Mouse (Mus musculus) lung, postnatal 25 days (tissue): Measurements from ENCODE around the gene Bub1.
A peak's percentile ranks its signal among the peaks of the same experiment; 100 is the strongest.

Experiments used
- DNase-seq: peaks from one replicate; pipeline ENCODE4 v3.0.0; 2022; ENCODE audit warnings: low spot score

The Bub1 gene

DNA sequence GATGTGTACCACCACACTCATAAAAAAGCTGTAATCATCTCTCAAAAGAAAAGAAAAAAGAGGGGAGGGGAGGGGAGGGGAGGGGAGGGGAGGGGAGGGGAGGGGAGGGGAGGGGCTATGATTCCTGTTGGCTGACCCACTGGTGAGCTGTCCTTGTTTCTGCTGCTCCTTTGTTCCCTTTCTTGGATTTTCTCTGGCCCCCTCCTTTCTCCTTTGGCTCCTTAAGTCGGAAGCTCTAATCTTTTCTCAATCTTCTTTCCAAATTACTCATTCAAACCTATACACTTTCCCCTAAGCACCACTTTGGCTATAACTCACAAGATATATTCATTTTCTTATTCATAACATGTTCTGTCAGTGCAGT, 57.1 kb downstream of the Bub1 start:
- DNase-seq = no peak

DNA sequence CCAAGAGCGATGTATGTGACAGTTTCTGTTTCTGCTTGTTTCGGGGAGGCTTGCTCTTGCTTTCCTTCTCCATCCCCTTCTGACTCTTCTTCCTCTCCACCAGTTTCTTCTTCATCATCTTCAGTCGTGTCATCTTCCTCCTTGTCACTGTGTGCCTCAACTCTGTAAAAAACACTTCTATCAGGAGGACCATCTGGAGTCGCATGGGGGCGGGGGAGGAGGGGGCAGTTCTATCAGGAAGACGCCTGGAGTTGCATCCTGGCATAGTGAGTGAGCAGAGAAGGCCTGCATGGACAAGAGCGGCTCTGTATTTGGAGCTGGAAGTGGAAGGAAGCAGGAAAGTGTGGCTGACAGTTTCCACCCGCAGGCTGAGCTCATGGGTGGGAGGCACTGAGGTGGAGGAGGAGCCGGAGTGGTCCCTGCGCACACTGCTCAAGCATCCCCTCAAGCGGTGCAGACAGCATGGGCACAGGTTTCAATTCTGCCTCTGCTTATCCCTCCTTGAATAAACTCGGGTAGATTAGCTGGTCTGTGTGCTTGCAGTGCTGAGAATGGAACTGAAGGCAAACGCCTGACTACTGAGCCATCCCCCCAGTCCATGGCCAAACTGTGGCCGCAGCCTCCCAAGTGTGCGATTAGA, 57.6 kb downstream of the Bub1 start:
- no peak for DNase-seq

DNA sequence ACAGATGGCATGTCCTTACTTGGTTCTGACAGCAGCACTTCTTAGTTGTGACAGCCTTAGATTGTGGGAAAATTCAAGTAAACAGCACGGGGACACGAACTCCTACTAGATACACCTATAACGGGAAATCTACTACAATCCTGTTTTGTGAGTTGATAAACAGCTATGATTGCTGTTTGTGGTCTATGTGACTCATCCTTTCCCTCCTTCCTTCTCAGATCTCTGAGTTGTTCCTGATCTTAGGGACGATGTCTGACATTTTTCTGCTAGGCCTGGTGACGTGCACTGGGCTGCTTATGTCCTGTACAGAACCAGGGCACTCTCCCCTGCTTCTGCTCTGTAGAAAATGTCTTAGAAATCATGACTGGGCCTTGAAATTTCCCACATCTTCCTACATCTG, 70.1 kb downstream of the Bub1 start:
- DNase-seq = no peak

DNA sequence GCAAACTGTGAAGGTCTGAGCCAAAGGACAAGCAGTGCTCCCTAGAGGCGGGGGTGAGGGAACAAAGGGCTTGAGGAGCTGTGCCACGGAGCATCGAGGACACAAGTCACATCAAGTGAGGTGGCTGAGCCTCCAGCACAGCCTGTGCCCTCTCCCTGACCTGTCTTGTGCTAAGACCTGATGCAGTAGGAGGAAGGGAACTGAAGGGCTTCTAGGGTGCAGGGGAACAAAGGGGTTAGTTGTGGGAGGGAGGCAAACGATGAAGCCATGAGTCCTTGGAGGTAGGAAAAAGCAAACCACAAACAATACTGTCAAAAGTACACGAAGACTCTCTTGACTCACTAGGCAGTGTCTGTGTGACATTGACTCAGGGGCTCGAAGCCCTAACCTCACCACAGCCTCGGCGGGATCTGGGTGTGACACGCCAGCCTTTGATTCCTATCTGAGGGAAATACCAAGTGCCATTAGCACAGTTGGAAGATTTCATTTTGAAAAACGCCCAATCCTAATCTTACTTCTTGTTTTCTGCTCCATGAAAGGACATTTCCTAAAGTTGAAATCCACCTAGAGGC, 71.2 kb downstream of the Bub1 start:
- DNase-seq = no peak

DNA sequence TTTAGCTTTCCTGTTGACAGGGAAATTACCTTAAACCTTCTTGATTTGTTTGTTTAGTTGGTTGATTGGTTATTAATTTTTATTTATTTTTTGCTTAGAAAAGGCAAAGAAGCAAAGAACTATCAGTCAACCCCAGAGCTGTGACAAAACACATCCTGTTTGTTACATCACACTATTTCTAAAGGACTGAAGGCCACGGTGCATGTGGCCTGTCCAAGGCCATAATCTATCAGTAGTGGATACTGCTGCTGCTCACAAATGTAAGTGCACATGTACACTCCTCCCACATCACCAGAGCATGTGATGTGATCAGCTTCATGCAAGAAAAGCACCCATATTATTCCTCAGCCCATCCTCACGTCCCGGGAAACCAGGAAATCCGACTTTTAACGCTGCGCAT, 71.7 kb downstream of the Bub1 start:
- no peak for DNase-seq

DNA sequence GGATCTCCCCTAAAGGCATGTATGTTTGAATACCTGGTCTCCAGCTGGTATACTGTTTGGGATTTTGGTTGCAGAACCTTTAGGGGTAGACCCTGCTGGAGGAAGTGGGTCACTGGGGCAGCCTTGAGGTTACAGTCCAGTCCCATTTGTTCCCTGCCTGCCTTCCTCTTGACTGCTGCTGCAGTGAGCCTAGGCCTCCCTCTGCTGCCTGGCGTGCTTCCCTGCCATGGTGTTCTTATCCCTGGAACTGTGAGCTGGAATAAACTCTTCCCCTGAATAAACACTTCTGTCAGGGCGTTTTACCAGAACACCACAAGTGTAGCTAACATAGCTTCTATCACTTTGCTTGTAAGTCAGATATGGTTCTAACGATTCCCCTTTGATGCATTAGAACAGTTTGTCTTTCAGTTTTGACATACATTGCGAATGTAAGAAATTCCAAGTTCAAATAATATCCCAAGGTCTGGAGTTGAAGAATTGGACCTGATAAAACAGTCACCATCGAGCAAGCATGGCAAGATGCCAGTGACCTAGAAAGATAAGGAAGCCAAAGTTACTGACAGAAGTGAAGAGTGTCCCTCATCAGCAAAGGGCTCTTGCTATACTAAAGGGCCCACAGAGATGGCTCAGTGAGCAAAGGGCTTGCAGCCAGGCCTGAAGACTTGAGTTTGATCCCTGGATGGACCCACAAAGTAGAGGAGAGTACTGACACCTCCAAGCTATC, 72.3 kb downstream of the Bub1 start:
- DNase-seq = peak; percentile 12

DNA sequence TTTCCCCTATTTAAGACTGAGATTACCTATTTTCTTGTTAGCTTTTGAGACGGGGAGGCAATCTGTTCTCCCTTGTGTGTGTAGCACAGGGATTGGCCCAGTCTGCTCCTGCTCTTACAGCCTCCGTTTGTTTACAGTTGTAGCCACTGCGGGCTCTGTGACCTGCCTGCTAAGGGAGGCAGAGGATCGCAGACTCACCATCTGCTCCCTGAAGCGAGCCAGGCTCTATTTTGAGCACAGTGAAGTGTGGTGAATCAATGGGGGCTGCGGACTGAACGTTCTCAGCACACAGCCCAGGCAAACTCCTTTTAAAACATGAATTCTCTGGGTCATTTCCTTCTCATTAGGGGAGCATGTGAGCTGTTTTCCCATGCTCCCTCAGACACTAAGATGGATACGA, 74.5 kb downstream of the Bub1 start:
- no peak for DNase-seq

DNA sequence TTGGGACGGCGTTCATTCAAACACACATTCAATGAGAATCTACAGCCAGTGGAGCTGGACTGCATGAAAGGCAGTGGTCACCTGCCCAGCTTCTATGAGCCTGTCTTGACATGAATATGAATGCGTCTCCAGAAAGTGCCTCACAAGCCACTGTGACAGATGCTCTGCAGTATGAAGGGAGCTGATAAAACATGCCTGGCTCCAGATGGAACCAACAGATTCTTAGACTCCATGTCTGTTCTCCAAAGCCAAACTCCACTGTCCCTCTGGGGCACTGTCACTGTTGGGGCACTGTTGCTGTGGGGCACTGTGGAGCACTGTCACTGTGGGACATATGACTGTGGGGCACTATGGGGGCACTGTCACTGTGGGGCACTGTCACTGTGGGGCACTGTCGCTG, 77.6 kb downstream of the Bub1 start:
- DNase-seq = no peak

DNA sequence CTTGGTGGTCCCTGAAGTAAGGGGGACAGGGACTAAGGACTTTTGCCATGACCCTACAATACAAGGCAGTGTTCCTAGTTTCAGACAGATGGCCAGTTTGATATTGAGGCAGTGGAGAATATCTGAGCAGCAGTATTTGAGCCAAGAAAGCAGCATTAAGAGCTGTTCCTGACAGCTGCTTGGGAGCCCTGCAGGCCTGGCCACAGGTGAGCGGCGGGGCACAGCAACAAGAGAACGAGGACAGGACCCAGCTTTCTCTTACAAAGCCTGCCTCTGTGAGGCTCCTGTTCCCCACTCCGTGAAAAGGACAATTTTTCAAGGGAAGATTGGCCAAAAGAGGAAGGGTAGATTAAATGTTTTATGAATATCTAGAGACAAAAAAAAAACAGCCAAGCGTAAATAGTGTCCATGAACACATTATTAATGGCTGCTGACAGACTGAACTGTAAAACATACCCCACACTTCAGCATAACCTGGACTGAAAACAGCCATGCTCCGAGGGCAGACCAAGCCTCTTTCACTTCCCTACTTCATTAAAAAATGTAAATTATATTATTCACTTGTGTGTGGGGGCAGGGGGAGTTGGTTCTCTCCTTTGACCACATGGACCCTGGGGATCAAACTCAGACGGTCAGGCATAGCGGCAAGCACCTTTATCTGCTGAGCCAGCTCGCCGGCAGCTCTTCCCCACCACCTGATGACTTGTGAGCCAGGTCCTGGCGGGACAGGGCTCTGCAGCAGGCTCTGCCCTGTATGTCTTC, 79.6 kb downstream of the Bub1 start:
- no peak for DNase-seq
